In the genomic region with DNA sequence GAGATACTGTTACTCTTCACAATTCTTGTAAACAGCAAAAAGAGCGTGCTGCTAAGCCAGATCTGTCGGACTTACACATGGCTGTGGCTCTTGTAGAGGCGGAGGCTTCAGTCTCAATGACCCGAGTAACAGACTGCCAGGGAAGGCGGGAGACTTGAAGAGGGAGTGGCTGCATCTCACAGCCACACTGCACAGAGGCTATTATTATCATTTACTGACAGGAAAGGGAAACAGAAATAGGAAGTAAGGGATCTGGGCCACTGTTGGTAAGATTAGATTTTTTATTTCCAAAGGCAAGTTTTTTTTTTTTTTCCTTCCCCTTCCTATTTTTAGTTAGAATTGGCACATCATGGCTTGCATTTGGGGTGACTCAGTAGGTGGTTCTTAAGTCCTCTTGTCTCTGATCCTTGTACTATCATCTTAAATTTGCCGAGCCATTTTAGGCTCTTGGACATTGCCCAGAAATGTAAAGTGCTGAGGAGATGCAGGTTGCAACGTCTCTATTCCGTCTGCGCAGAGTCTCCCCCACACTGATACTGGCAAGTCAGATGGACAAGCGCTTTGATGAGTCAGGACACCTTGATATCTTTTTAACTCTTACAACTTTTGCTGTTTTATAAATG, we compare ENCODE assay signal across 10 mouse cellular contexts. TPM values are rescaled to one million over a fixed set of nuclear protein-coding genes. Genes with fewer than 3 reads are reported as not detected.
DNase-seq lines count a peak whose midpoint lies in the region; ATAC-seq and TF ChIP-seq lines count a peak whose summit lies in the region.
"Had no signal": no experiment of that assay in that cellular context is flagged by ENCODE, and none has a peak within 500 bp of the region (broad histone marks: within the 10 kb centered on the region; RNA-seq: fewer than 3 reads in every experiment).

No protein-coding gene starts in this region.

- no peak overlapping the region for H3K4me3 ChIP-seq in forebrain, embryonic 14.5 days (ENCODE audit: low read depth, low read length)
- H3K4me3 ChIP-seq in forebrain, embryonic 16.5 days (replicated peaks; ENCODE audit: low read length): no peak overlapping the region
- H3K4me3 ChIP-seq in liver, embryonic 13.5 days (replicated peaks): 0 out of 2 replicates have a peak overlapping the region, but pooled peaks have one; percentile 9
- H3K4me3 ChIP-seq in cerebellum, adult 2 months (replicated peaks; ENCODE audit: insufficient read depth, low read depth, low read length): no peak overlapping the region
- H3K4me3 ChIP-seq: limb, embryonic 13.5 days; stomach, embryonic 15.5 days had no signal

- WGBS in forebrain, embryonic 14.5 days: 63% methylated on average over 10 of the region's 10 CpGs
- WGBS in forebrain, embryonic 16.5 days: 56% methylated on average over 10 of the region's 10 CpGs
- WGBS in liver, embryonic 13.5 days (ENCODE audit: insufficient replicate concordance): 21% methylated on average over 10 of the region's 10 CpGs
- 30% methylated on average over 10 of the region's 10 CpGs for WGBS in cerebellum, adult 2 months

- H3K27me3 ChIP-seq in forebrain, embryonic 14.5 days (replicated peaks; ENCODE audit: control insufficient read depth, insufficient read depth, low read length): no peaks in the 10 kb centered on the region
- no peaks in the 10 kb centered on the region for H3K27me3 ChIP-seq in forebrain, embryonic 16.5 days (replicated peaks; ENCODE audit: control insufficient read depth, insufficient read depth, low read length)
- H3K27me3 ChIP-seq in liver, embryonic 13.5 days: no peaks in the 10 kb centered on the region
- no peaks in the 10 kb centered on the region for H3K27me3 ChIP-seq in cerebellum, adult 2 months (ENCODE audit: control insufficient read depth, insufficient read depth, low read length)
- H3K27me3 ChIP-seq: limb, embryonic 13.5 days; stomach, embryonic 15.5 days had no signal

- no peaks in the 10 kb centered on the region for H3K4me1 ChIP-seq in forebrain, embryonic 14.5 days (ENCODE audit: control insufficient read depth, insufficient read depth, low read length)
- no peaks in the 10 kb centered on the region for H3K4me1 ChIP-seq in forebrain, embryonic 16.5 days (replicated peaks; ENCODE audit: control insufficient read depth, insufficient read depth, low read length)
- H3K4me1 ChIP-seq in liver, embryonic 13.5 days (replicated peaks): peaks cover 7% of the 10 kb centered on the region
- H3K4me1 ChIP-seq in cerebellum, adult 2 months (ENCODE audit: control insufficient read depth, insufficient read depth, low read length): 0 out of 2 replicates have a peak, but pooled peaks cover 3% of the 10 kb centered on the region
- H3K4me1 ChIP-seq: limb, embryonic 13.5 days; stomach, embryonic 15.5 days had no signal

- TF ChIP-seq CTCF in cerebellum, adult 2 months (IDR thresholded peaks at IDR 0.05; ENCODE audit: borderline replicate concordance, insufficient read depth, low read depth, low read length): no peak

- H3K9ac ChIP-seq in forebrain, embryonic 14.5 days (ENCODE audit: low read length): no peak overlapping the region
- H3K9ac ChIP-seq in forebrain, embryonic 16.5 days (replicated peaks; ENCODE audit: low read depth, low read length): no peak overlapping the region
- H3K9ac ChIP-seq in liver, embryonic 13.5 days: 0 out of 2 replicates have a peak overlapping the region, but pooled peaks have one; percentile 3
- H3K9ac ChIP-seq: limb, embryonic 13.5 days; stomach, embryonic 15.5 days had no signal

- TF ChIP-seq POLR2A in cerebellum, adult 2 months (IDR thresholded peaks at IDR 0.05; ENCODE audit: borderline replicate concordance, insufficient read depth, low read length): no peak

- ATAC-seq in forebrain, embryonic 14.5 days: no peak
- no peak for ATAC-seq in forebrain, embryonic 16.5 days
- ATAC-seq in liver, embryonic 13.5 days (ENCODE audit: low read depth): peak; percentile 84

- H3K27ac ChIP-seq in forebrain, embryonic 14.5 days (ENCODE audit: low read depth, low read length): no peak overlapping the region
- no peak overlapping the region for H3K27ac ChIP-seq in forebrain, embryonic 16.5 days (ENCODE audit: low read length)
- H3K27ac ChIP-seq in liver, embryonic 13.5 days: no peak overlapping the region
- H3K27ac ChIP-seq in cerebellum, adult 2 months (ENCODE audit: insufficient read depth, low read length): no peak overlapping the region
- H3K27ac ChIP-seq: limb, embryonic 13.5 days; stomach, embryonic 15.5 days had no signal

- peak; percentile 19 for DNase-seq in forebrain, embryonic 14.5 days (ENCODE audit: low spot score)
- DNase-seq in right cerebral cortex, postnatal 10 days (ENCODE audit: low spot score in 2 of 2): peak; percentile 40 to 49
- no peak for DNase-seq in right cerebral cortex, postnatal 25 days
- DNase-seq in liver, embryonic 13.5 days: peak; percentile 21
- DNase-seq in urinary bladder, adult 18-20 months (ENCODE audit: low spot score in 2 of 2): no peak
- DNase-seq in adrenal gland, postnatal 10 days: no peak
- no peak for DNase-seq in cerebellum, adult 2 months

- H3K4me2 ChIP-seq in forebrain, embryonic 14.5 days (ENCODE audit: low read length): no peak overlapping the region
- H3K4me2 ChIP-seq in forebrain, embryonic 16.5 days (ENCODE audit: low read length): no peak overlapping the region
- H3K4me2 ChIP-seq in liver, embryonic 13.5 days: peak overlapping the region; percentile 45
- H3K4me2 ChIP-seq: limb, embryonic 13.5 days; stomach, embryonic 15.5 days had no signal

- no peaks in the 10 kb centered on the region for H3K36me3 ChIP-seq in forebrain, embryonic 14.5 days (ENCODE audit: control insufficient read depth, insufficient read depth, low read length)
- no peaks in the 10 kb centered on the region for H3K36me3 ChIP-seq in forebrain, embryonic 16.5 days (ENCODE audit: control insufficient read depth, insufficient read depth)
- no peaks in the 10 kb centered on the region for H3K36me3 ChIP-seq in liver, embryonic 13.5 days
- H3K36me3 ChIP-seq: limb, embryonic 13.5 days; stomach, embryonic 15.5 days had no signal

- no peaks in the 10 kb centered on the region for H3K9me3 ChIP-seq in forebrain, embryonic 14.5 days (replicated peaks; ENCODE audit: control insufficient read depth, low read length)
- no peaks in the 10 kb centered on the region for H3K9me3 ChIP-seq in forebrain, embryonic 16.5 days (ENCODE audit: control insufficient read depth, low read length)
- no peaks in the 10 kb centered on the region for H3K9me3 ChIP-seq in liver, embryonic 13.5 days (replicated peaks)
- H3K9me3 ChIP-seq: limb, embryonic 13.5 days; stomach, embryonic 15.5 days had no signal

RNA-seq across cellular contexts. Expression of a gene that starts 20.3 kb away (rescaled TPM):
- polyA plus RNA-seq in forebrain, embryonic 14.5 days (2014; fragmentation: Nextera tagmentation; extraction: Ambion mirVana): 34.0 and 36.4 TPM in 2 replicates
- 45.3 and 48.1 TPM in 2 replicates for polyA plus RNA-seq in forebrain, embryonic 16.5 days (2015; fragmentation: Nextera tagmentation; extraction: Ambion mirVana)
- polyA plus RNA-seq in liver, embryonic 13.5 days (2015; fragmentation: Nextera tagmentation; extraction: Ambion mirVana): 1.2 and 1.4 TPM in 2 replicates
- 10 to 100 TPM; 27.9 to 32.7 TPM for total RNA-seq in adrenal gland, postnatal 10 days (2021)
- 40.2 and 42.0 TPM in 2 replicates for polyA plus RNA-seq in cerebellum, adult 2 months (2012; rRNA removed)

RNA-seq across cellular contexts. Expression of a gene that starts 51.0 kb away (rescaled TPM):
- polyA plus RNA-seq in forebrain, embryonic 14.5 days (2014; fragmentation: Nextera tagmentation; extraction: Ambion mirVana): 113 and 127 TPM in 2 replicates
- 106 and 112 TPM in 2 replicates for polyA plus RNA-seq in forebrain, embryonic 16.5 days (2015; fragmentation: Nextera tagmentation; extraction: Ambion mirVana)
- 25.7 and 28.9 TPM in 2 replicates for polyA plus RNA-seq in liver, embryonic 13.5 days (2015; fragmentation: Nextera tagmentation; extraction: Ambion mirVana)
- total RNA-seq in adrenal gland, postnatal 10 days (2021): 10 to 100 TPM; 18.4 to 19.1 TPM
- polyA plus RNA-seq in cerebellum, adult 2 months (2012; rRNA removed): 50.2 and 50.8 TPM in 2 replicates

Comparison
In these comparisons a context has a peak if more than half of its experiments do, and no peak if none do; other contexts are left out.
1. DNase-seq: peak in forebrain, embryonic 14.5 days (single experiment), right cerebral cortex, postnatal 10 days (2 of 2) and liver, embryonic 13.5 days (single experiment); none in right cerebral cortex, postnatal 25 days (single experiment), urinary bladder, adult 18-20 months (0 of 2), adrenal gland, postnatal 10 days (single experiment) and cerebellum, adult 2 months (0 of 2).
2. RNA of a gene that starts 20.3 kb away (polyA plus RNA-seq): 45.3 to 48.1 TPM in forebrain, embryonic 16.5 days, 40.2 to 42.0 TPM in cerebellum, adult 2 months and 34.0 to 36.4 TPM in forebrain, embryonic 14.5 days; 1.2 to 1.4 TPM in liver, embryonic 13.5 days; every median in the first group is over 10 times any median in the second.